Mouse (Mus musculus): ENCODE measurements at regions not wholly inside any gene's neighbourhood (a gene's known extent, or its start where the extent isn't known, plus 50 kb on each side); places are given as distances from the start of the nearest gene placed in this dataset.
"Not testable (repeated sequence)": the region's sequence is repeated elsewhere in the genome, so short reads cannot be mapped to it uniquely, and the experiment has no call there.

DNA sequence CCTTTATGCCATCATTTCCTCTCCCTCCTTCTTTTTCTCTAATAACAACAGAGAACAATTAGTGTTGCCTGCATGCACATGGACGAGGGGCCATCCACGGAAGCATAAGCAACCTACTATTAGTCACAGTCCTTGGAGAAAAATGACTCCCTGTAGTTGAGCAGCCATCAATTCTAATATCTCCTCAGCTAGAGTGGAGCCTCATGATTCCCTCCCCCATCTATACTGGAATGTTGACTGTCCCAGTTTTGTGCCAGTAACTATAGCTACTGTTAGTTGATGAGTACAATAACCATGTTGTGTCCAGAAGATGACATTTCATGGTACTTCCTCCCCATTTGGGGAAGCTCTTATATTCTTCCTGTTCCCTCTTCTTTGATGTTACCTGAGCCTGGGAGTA, 64.3 kb upstream of the Rtn4 start:
- in situ Hi-C loops (cut with MboI, MseI): loop anchor here in 1 of 2 experiments (10.0 kb wide), 2 partner anchors 1124 to 1836 kb away; no protein-coding TSS in a partner anchor

DNA sequence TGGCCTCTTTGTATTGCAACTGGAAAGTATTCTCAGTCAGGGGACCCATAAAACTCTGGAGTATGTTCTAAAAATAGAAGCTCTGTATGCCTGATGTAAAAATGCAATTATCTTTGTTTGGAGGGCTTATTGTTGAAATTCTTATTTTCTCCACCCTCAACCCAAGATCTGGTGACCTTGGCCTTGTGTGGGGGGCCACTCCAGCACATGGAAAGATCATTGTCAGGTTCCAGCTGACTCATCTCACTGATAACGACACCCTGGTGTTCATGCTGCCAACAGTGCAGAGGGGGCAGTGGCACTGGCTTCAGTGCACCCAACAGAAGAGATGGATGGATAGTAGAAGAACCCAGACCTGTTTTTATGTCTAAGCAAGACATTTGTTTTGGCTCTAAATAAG, 60.3 kb upstream of the Rtn4 start:
- in situ Hi-C loops (cut with MboI, MseI): no loop called here

DNA sequence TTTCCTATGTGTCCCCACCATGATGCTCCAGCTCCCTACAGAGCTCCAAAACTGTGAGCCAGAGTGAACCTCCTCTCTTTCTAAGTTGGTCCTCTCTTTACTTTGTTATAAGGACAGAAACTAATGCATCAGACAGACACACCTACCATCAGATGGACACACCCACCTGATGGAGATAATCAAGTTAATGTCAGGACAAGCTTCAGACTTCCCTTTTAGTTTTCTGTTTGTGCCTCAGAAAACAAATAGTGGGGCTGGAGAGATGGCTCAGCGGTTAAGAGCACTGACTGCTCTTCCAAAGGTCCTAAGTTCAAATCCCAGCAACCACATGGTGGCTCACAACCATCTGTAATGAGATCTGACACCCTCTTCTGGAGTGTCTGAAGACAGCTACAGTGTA, 59.5 kb upstream of the Rtn4 start:
- in situ Hi-C loops (cut with MboI, MseI): not testable (repeated sequence)

DNA sequence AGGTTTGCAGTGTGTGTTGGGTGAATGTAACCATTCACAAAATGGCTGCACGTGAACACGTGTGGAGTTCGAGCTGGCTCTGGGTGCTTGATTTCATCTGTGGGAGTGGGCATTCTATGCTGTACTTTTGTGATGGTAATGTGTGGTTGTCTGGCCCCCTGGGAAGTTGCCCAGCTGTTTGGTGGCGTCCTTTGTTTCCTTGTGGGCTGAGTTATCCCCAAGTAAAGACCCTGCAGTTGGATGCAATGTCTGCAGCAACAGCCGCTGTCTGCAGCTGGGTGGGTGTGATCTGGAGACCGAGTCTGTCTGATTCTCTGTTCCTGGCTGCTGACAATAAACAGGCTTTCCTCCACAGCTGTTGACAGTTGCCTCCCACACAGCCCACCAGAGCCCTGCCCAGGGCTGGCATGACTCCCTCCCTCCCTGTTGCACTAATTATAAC, 56.0 kb upstream of the Rtn4 start:
- in situ Hi-C loops (cut with MboI, MseI): no loop called here

DNA sequence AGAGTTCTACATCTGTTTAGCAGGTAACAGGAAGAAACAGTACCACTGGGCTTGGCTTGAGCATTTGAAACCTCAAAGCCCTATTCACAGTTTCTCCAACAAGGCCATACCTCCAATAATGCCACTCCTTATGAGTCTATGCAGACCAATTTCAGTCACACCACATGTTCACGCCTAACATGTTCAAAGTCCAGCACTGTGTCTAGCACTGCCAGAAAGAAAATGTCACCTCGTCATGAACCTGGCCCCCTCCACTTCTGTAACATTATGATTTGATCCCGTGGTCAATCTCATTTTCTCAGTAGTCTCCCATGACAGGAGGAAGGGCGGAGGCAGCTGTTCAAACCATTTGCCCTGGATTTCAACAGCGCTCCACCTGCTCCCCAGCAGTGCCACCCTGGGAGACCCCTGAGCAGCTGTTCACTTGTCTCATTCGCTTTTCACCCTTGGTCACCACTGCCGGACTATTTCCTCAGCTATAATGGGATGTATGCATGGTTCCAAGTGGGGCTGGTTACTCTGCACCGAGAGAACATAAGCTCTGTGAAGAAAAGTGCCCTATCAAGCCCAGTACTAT, 54.6 kb upstream of the Rtn4 start:
- in situ Hi-C loops (cut with MboI, MseI): no loop called here

DNA sequence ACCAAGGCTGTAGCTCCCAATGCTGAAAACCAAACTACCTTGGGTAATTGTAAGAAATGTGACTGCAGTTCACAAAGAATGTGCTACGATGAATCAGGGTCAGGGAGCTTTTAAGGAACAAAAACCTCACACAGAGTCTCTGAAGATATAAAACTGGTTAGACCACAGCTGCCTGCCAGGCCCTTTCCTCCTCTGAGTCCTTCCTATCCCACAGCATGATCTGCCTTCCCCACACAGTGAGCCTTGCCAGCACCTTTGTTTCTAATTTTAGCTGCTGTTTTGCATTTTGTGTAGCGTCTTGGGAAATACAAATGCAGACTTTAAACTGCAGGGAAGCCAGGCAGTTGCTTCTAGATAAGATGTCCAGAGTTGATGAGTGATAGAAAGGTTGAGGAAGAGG, 53.9 kb upstream of the Rtn4 start:
- in situ Hi-C loops (cut with MboI, MseI): no loop called here
